Mouse (Mus musculus): ENCODE results near the gene Top2a.

Top2a gene

GRCm38 (mm10) chr11:98964201-98964615 lies 59.8 kb downstream of the Top2a start:
- no peak for DNase-seq (ENCODE audit: low spot score)

- peak; percentile 87 for DNase-seq (ENCODE audit: low spot score)
Observed at GRCm38 (mm10) chr11:98963191-98964021, 60.6 kb downstream of the Top2a start.

- no peak for DNase-seq (ENCODE audit: low spot score)
Observed at GRCm38 (mm10) chr11:98962421-98963095, 61.4 kb downstream of the Top2a start.

GRCm38 (mm10) chr11:98961766-98962165 lies 62.2 kb downstream of the Top2a start:
- DNase-seq (ENCODE audit: low spot score), result no peak

- DNase-seq (ENCODE audit: low spot score), result no peak
Observed at GRCm38 (mm10) chr11:98961051-98961592, 62.9 kb downstream of the Top2a start.

GRCm38 (mm10) chr11:98960313-98960906 lies 63.6 kb downstream of the Top2a start:
- DNase-seq (ENCODE audit: low spot score), result peak; percentile 73

- peak; percentile 72 for DNase-seq (ENCODE audit: low spot score)
Observed at GRCm38 (mm10) chr11:98959437-98960312, 64.3 kb downstream of the Top2a start.

GRCm38 (mm10) chr11:98956340-98956739 lies 67.6 kb downstream of the Top2a start:
- no peak for DNase-seq (ENCODE audit: low spot score)

- no peak for DNase-seq (ENCODE audit: low spot score)
Observed at GRCm38 (mm10) chr11:98955707-98956235, 68.2 kb downstream of the Top2a start.

- DNase-seq (ENCODE audit: low spot score), result no peak
Observed at GRCm38 (mm10) chr11:98954801-98955706, 68.9 kb downstream of the Top2a start.

GRCm38 (mm10) chr11:98954373-98954772 lies 69.6 kb downstream of the Top2a start:
- peak; percentile 75 for DNase-seq (ENCODE audit: low spot score)

- no peak for DNase-seq (ENCODE audit: low spot score)
Observed at GRCm38 (mm10) chr11:98953835-98954320, 70.1 kb downstream of the Top2a start.

GRCm38 (mm10) chr11:98953361-98953760 lies 70.6 kb downstream of the Top2a start:
- no peak for DNase-seq (ENCODE audit: low spot score)

- no peak for DNase-seq (ENCODE audit: low spot score)
Observed at GRCm38 (mm10) chr11:98952736-98953135, 71.3 kb downstream of the Top2a start.

- DNase-seq (ENCODE audit: low spot score), result no peak
Observed at GRCm38 (mm10) chr11:98952111-98952510, 71.9 kb downstream of the Top2a start.

- DNase-seq (ENCODE audit: low spot score), result peak; percentile 92
Observed at GRCm38 (mm10) chr11:98951026-98951906, 72.7 kb downstream of the Top2a start.

GRCm38 (mm10) chr11:98950484-98950883 lies 73.5 kb downstream of the Top2a start:
- no peak for DNase-seq (ENCODE audit: low spot score)

GRCm38 (mm10) chr11:98949958-98950460 lies 74.0 kb downstream of the Top2a start:
- no peak for DNase-seq (ENCODE audit: low spot score)
